Mouse (Mus musculus): ENCODE measurements around the gene Map3k1.

The Map3k1 gene

DNA sequence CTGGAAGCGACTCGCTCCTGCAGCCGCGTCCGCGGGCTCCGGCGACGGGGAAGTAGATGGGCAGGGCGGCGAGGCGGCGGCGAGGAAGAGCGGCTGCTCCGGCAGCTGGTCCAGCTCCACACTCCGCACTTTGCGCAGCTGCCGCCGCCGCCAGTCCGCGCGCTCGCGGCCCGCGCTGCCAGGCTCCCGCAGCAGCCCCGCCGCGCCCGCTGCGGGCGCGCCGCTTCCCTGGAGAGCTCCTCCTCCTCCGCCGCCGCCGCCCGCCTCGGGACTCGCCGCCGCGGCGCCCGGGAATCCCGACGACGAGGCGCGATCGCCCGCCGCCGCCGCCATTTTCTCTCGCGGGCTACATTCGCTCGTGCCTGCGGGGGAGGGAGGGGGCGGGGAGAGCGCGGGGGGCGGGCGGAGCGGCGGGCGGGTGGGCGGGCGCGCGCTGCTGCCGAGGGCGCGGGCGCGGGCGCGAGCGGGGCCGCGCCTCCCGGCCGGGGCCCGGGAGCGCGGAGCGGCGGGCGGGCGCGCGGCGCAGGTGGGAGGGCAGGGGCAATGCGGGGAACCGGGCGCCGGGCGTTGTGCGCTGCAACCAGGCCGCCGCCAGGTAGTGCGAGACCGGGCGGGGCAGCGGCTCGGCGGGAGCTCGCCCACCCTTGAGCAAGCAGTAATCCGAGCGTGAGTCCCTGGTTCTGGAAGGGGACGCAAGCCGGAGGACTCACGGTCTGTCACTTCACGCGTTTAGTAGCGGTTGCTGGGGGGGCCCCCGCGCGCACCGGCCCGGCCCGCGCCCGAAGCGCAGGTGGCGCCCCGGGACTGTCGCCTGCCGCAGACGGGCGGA lies at the start of gene Map3k1:
Map3k1 (minus strand) TSS at position 357 of the 829 bp plus-strand sequence.
- peak; percentile 80 for DNase-seq (ENCODE audit: low spot score)

DNA sequence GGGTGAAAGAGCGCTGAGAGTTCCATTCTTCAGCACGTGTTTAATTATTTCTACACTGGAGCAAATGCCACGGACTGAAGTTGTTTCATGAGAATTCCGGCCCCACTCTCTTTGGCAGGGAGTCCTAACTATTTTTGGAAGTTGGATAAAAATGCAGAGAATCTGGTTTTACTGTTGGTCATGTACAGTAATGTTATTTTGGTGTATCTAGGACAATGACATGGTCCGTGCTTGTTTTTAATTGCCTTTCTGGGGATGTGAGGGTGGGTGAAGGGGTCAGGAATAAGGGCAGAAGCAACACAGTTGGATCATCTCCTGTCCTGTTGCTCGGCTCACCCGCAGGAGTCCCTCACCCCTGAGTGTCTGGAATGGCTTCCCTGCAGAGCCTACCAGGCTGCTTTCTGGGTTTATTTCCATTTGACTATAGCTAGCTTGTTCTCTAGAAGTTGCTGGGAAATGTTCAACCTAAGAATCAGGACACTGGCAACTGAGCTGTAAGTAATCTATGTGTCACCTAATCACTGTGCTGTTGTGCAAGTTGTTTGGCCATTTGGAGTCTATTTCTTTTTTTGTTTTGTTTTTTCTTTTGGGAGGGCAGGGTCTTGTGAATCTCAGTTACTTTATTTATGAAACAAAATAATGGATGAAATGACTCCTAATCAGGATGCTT lies 48.1 kb upstream of the Map3k1 start:
- no peak for DNase-seq (ENCODE audit: low spot score)

GRCm38 (mm10) chr13:111856232-111856631 lies 47.4 kb upstream of the Map3k1 start:
- DNase-seq (ENCODE audit: low spot score): no peak

DNA sequence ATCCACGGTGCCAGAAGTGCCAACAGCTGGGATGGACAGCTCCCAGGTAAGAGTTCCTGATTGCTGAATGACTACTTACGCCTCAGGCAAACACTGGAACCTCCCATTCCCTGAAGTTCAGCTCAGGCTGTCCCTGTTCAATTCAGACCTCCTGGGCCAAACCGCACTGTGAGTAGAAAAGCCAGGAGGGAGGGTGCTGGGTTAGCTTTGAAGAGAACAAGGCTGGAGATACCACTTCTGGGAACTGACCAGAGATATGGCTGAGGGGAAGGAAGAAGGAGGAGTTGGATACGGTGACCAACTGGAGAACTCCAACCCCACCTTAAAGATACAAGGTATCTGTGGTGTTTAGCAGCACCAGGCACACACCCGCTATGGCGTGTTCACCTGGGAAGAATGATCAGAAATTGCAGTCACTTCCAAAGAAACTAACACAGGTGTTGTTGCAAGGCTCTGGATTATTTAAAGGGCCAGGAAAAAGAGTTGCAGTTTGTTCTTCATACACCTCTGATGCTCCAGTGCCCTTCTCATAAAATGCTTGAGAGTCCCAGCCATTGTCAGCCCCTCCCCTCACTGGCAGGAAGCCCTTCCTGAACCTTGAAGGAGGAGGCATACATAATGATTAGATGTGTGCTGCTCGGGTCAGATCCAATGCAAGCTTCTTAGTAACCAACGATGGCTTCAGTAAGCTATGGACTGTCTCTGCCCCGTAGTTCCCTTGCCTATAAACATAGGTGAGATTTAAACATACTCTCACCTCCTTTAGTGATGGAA lies 43.8 kb upstream of the Map3k1 start:
- DNase-seq (ENCODE audit: low spot score): no peak

GRCm38 (mm10) chr13:111850046-111850837 lies 41.4 kb upstream of the Map3k1 start:
- DNase-seq (ENCODE audit: low spot score): no peak

- DNase-seq (ENCODE audit: low spot score): peak; percentile 39
Measured at GRCm38 (mm10) chr13:111845471-111845870, 36.7 kb upstream of the Map3k1 start.

DNA sequence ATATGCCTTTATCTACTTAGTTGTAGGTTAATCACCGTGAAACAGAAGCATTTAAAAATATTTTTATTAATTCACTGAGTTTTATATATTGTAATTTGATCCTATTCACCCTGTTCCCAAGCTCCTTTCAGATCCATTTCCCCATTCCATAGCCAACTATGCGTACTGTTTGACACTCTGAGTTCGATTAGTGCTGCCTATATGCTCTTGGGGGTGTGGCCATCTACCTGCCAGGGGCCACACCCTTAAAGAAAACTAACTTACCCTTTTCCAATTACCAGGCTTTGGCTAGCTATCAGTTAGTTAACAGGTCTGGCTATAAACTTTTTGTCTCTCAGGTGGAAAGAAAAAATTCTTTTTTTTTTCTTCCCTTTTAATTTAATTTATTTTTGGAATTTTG lies 35.5 kb upstream of the Map3k1 start:
- no peak for DNase-seq (ENCODE audit: low spot score)

GRCm38 (mm10) chr13:111835787-111836186 lies 27.0 kb upstream of the Map3k1 start:
- DNase-seq (ENCODE audit: low spot score): no peak

GRCm38 (mm10) chr13:111834613-111835012 lies 25.8 kb upstream of the Map3k1 start:
- no peak for DNase-seq (ENCODE audit: low spot score)

GRCm38 (mm10) chr13:111829473-111829872 lies 20.7 kb upstream of the Map3k1 start:
- DNase-seq (ENCODE audit: low spot score): no peak

- no peak for DNase-seq (ENCODE audit: low spot score)
Measured at GRCm38 (mm10) chr13:111827481-111827880, 18.7 kb upstream of the Map3k1 start.

DNA sequence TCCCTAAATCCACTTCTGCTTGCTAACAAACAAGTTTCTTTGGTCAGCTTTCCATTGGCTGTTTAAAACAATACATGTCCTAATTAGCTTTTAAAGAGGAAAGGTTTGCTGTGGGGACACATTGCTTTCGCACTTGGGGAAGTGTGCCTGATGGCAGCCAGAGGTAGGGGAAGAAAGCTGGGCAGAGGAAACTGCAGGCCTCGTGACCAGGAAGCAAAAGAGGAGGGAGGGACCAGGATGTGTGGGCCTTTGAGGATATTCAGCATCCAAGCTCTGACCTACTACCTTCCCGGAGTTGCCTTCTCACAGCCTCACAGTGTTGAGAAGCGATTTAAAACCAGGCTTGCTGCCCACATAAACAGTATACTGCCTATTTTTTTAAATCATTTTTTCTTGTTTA lies 15.4 kb upstream of the Map3k1 start:
- no peak for DNase-seq (ENCODE audit: low spot score)

DNA sequence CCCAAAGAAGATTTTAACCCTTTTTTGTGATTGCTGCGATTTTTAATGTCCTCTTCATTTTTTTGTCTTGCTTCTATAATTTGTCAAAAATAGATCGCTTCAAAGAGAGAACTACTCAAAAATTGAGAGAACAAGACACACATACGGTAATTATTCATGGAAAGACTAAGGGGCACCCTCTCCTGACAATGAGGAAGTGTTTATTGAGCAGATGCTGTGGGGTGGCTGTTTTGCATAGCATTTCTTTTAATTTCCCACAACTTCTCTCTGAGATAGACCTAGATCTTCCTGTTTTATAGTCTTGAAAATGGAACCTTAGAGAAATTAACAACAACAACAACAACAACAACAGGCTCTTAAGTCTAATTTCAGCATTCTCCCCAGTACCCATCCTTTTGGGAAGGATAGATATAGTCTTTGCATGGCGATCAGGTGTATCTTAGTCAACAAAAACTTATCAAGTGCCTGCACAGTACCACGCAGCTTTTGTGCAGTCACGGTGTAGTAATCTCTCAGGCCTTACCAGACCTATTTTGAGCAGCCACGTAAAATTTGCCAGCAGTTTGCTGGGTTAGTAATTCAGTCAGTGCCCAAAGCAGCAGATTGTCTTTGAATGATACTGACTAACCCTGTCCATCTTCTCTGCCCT lies 13.1 kb upstream of the Map3k1 start:
- DNase-seq (ENCODE audit: low spot score): no peak

DNA sequence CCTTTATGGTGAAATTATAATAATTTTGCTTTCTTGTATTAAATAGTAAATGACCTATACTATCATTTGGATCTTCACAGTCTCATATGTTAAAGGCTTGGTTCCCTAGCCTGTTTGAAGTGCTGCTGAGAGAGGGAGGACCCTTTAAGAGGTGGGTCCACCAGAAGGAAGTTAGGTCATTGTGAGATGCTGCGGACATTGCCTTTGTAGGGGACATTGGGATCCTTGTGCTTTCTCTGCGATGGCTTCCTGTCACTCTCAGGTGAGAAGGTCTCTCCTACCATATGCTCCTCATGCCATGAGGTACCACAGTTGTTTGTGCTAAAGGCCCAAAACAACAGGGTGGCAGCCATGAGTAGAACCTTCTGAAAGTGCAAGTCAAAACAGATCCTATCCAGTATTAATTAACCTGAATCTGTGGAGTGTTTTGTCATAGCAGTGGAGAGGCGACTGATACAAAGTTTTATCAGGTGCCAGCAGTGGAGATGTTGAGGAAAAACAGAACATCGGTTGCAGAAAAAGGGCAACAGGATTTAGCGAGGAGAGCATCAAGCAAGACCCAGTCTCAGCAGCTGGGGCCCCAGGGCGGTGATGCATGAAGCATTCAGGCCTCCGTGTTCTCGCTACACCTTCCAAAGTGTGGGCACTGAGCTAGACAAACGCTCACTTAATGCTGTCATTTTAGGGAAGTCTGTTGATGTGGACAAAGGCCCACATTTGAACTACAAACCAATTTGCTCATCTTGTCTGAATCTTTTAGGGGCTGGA lies 11.0 kb upstream of the Map3k1 start:
- no peak for DNase-seq (ENCODE audit: low spot score)

- no peak for DNase-seq (ENCODE audit: low spot score)
Measured at GRCm38 (mm10) chr13:111819106-111819505, 10.3 kb upstream of the Map3k1 start.

DNA sequence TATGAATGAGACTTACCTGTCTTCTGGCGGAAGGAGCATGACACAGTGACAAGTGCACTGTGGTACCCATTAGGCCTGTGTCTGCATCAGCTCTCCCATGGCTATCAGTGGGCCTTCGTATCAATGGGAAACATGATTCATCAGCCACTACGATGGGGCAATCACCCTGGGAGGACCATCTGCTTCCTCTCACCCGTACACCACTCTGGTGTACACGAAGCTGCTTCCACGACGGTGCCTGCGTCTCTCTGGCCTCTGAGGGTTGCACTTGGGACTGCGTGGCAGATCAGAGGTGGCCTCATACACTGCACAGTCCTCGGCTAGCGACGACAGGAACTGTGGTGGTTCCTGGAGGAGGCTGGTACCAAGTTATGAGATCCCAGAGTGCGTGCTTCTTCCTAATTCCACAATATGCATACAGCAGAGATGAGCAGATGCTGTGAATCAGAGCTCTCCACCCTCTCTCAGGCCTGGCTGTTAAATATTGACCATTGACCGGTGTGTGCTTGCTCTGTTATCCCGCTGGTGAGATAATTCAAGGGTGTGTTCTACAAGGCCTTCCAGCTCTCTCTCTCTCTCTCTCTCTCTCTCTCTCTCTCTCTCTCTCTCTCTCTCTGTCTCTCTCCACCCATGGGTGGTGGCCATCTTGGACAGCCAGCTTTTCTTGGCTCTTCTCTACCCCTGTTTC lies 9.6 kb upstream of the Map3k1 start:
- no peak for DNase-seq (ENCODE audit: low spot score)

DNA sequence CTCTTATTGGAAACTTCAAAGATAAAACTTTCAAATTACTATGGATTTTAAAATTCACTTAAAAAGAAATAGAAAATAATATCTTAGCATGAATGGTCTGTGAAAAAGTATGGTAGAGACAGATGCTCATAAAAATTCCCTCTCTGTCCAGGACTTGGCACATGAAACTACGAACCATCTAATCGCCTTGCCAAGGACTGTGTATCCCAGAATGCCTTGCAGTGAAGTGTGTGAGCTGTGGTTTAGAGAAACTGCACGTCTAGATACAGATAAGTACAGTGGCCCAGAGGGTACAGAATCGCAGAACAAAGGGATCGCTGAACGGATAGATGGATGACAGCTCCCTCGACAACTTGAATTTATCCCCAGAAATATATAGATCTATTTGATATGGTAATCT lies 9.0 kb upstream of the Map3k1 start:
- DNase-seq (ENCODE audit: low spot score): no peak

DNA sequence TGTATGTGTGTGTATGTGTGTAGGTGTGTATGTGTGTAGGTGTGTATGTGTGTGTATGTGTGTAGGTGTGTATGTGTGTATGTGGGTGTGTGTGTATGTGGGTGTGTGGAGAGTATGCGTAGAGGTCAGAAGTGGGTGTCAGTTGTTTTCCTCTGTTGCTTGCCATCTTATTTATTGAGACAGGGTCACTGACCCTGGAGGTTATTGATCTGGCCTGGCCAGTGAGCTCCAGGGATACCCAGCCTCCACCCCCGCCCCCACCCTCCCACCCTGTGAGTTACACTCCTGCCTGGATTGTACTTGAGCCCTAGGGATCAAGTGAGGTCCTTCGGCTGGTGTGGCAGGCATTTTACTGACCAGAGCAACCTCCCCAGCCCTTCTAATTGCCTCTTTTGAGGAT lies 7.6 kb upstream of the Map3k1 start:
- no peak for DNase-seq (ENCODE audit: low spot score)

DNA sequence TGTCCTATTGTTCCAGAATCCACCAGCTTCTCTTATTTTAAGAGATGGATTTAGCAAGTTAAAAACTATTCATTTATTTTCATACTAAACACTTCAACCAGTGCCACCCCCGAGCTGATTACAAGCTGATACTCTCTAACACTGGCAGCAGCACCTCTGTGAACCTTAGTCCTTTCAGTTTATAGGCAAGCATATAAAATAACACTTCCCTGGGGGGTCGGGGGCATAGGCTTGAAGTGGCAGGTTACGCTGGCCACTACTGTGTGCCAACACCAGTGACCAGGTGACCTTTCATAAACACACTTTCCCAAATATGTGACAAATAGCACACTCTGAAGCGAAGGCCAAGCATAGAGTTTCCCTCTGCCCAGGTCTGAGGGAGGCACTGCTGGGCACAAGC lies 6.7 kb upstream of the Map3k1 start:
- DNase-seq (ENCODE audit: low spot score): no peak

GRCm38 (mm10) chr13:111815017-111815416 lies 6.2 kb upstream of the Map3k1 start:
- no peak for DNase-seq (ENCODE audit: low spot score)
